Mouse (Mus musculus) heart, postnatal 25 days (tissue): Measurements from ENCODE around the gene Gm4969. TPM values are rescaled to one million over a fixed set of nuclear protein-coding genes. Genes with fewer than 3 reads are reported as not detected.

Experiments used
- DNase-seq: peaks from one replicate; pipeline ENCODE4 v3.0.0; 2022; ENCODE audit warnings: low spot score
- intact Hi-C: fragments of 180-260 bp; cut with DNase I; formaldehyde crosslinking; loops from one replicate; pipeline ENCODE4 v1.15.1; 2025
- total RNA-seq, 2 experiments: library from RNA; stranded (reverse); gene quantifications; 2 replicates each; pipeline ENCODE4 v1.2.3; 2021

Gm4969 gene
- total RNA-seq, 2 experiments from 2014 or later: not detected

- intact Hi-C loops: no loop called here
- DNase-seq: no peak
Measured at GRCm38 (mm10) chr7:19146793-19147192, 28.6 kb upstream of the Gm4969 start.

DNA sequence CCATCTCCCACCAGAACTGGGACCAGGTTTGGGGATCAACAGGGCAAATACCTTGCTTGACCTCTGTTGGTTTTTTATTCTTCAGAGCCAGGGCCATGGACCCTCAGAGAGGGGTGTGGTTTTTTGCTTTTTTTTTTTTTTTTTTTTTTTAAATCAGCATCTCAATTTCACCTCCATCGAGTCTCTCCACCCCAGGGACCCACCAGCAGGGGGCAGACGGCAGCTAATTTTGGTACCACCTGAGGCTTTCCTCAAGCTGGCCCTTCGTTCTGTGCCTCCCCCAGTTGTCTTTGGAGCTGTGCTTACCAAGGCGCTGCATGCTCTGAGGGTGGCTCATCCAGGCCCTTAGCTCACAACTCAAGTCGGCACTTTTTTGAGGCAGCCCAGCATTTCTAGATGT is 19.2 kb upstream of the Gm4969 start:
- DNase-seq: no peak
- intact Hi-C loops: no loop called here

DNA sequence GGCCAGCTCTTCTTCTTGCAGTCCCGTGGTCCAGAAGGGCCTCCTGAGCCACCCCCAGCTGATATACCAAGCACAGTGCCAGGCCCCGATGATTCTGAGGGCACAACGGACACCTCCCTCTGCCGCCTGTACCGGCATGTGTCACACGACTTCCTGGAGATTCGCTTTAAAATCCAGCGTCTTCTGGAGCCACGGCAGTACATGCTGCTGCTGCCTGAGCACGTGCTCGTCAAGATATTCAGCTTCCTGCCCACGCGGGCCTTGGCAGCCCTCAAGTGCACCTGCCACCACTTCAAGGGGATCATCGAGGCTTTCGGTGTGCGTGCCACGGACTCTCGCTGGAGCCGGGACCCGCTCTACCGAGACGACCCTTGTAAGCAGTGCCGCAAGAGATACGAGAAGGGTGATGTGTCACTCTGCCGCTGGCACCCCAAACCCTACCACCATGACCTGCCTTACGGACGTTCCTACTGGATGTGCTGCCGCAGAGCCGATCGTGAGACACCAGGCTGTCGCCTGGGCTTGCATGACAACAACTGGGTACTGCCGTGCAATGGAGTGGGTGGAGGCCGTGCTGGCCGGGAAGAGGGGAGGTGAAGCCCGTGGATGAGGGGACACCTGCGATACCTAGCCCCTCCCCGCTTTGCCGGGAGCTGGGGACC is 18.6 kb upstream of the Gm4969 start:
- DNase-seq: no peak
- intact Hi-C loops: no loop called here

DNA sequence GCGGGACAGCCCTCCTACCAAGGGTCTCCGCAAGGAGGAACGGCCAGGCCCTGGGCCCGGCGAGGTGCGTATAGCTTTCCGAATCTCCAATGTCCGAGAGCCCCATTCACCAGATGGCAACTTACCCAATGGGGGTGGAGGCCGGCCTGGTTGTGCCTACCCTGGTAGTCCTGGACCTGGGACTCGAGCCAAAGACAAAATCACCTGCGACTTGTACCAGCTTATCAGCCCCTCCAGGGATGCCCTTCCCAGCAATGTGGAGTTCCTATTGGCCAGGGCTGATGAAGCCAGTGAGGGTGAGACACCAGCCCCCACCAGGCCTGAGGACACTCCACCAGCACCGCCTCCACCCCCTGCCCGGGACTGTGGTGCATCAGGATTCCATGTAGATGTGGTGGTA is 18.0 kb upstream of the Gm4969 start:
- intact Hi-C loops: no loop called here
- no peak for DNase-seq

GRCm38 (mm10) chr7:19131324-19131848 is 13.2 kb upstream of the Gm4969 start:
- peak; percentile 97 for DNase-seq
- intact Hi-C loops: no loop called here

GRCm38 (mm10) chr7:19130657-19131056 is 12.5 kb upstream of the Gm4969 start:
- DNase-seq: no peak
- intact Hi-C loops: no loop called here

DNA sequence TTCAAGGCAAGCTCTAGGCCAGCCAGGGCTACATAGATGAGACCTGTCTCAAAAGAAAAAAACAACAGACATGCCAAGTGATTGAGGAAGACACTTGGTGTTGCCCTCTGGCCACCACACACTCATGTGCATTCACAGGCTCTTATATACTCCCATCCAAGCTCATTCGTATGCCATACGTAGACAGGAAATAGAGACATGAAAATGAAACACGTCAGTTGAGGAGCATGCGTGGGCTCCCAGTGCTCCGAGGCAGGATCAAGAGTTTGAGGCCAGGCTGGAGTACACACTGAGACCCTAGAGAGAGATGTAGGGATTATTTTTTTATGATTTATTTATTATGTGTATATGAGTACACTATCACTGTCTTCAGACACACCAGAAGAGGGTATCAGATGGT is 11.2 kb upstream of the Gm4969 start:
- DNase-seq: no peak
- intact Hi-C loops: no loop called here

- intact Hi-C loops: no loop called here
- no peak for DNase-seq
Measured at GRCm38 (mm10) chr7:19127744-19128143, 9.6 kb upstream of the Gm4969 start.

- no peak for DNase-seq
- intact Hi-C loops: no loop called here
Measured at GRCm38 (mm10) chr7:19124713-19125112, 6.5 kb upstream of the Gm4969 start.

DNA sequence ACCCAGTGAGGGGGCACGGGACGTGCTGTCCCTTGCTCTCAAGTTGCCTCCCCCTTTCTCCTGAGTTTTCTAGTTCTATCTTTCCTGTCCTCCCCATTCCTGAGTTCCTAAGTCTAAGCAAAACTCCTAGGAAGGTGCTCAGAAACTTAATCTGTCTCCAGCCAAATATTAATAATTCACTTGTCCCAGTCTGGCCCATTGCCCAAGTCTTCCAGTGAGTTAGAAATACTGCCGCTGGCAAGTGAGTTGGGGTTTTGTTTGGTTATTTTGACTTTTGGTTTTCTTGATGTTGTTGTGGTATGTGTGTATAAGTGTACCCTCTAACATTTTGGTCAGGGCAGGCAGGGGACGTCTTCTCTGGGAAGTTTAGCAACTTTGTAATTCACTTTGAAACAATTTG is 3.5 kb upstream of the Gm4969 start:
- no peak for DNase-seq
- intact Hi-C loops: loop anchor here (2.0 kb wide), 1 partner anchor 101 kb away; no protein-coding TSS in a partner anchor

GRCm38 (mm10) chr7:19119631-19120429 is 1.7 kb upstream of the Gm4969 start, which contains the start of gene Fbxo46:
Gene Fbxo46, plus strand, starts transcription at chr7:19119859.
- peak; percentile 92 for DNase-seq
- intact Hi-C loops: loop anchor here (2.0 kb wide), 2 partner anchors 49 to 99 kb away; no protein-coding TSS in a partner anchor

DNA sequence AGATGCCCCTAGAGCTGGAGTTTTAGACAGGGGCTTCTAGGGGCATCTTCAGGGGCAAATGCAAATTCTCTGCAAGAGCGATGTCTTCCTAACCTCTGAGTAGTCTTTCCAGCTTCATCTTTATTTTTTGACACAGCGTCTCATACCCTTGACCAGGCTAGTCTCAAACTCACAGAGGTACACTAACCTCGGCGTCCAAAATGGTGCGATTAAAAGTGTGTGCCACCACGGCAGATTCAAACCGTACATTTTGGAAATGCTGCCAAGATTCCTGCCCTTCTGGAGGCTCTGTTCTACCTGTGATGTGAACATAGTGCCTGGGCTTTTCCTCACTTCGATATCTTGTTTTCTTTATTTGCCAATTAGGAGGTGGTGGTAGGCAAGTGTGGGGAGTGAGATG is 915 bp upstream of the Gm4969 start:
- intact Hi-C loops: loop anchor here (2.0 kb wide), 1 partner anchor 48 kb away; no protein-coding TSS in a partner anchor
- no peak for DNase-seq

GRCm38 (mm10) chr7:19109565-19109964 is 8.6 kb downstream of the Gm4969 start:
- DNase-seq: no peak
- intact Hi-C loops: no loop called here

DNA sequence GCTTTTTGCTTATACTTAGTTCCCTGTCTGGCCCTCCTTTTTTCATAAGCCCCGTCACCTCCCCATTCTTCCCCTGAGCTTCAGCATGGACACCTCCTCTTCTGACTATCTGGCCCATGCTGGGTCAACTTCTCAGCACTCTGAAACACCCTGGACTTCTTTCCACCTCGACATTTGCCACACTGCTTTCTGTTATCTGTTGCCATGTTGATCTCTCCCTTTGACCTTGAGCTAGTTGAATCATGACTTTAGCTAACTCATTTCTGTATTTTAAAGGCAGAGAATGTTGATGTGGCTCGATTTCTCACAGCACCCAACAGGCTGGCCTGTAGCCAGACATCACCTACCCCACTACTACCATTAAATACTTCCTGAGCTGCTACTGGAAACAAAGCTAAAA is 10.7 kb downstream of the Gm4969 start:
- intact Hi-C loops: no loop called here
- DNase-seq: no peak

DNA sequence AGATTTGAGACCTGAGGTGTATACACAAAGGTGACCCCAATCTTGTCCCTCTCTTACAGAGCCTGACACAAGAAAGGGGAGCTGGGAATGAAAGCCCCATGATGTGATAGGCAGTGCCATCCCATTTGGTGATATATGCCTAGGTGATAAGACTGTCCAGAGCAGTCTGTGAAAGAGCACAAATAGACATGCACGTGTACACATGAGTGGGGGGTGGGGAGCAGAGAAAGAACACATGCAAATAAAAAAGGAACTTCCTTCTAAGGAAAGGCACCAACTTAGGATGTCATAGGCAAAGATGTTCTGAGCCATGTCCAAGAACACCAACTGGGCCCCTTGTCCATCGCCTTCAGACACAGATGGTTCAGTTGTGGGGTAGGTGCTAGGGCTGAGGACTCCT is 13.7 kb downstream of the Gm4969 start:
- intact Hi-C loops: no loop called here
- DNase-seq: no peak

- no peak for DNase-seq
- intact Hi-C loops: no loop called here
Measured at GRCm38 (mm10) chr7:19103741-19104140, 14.4 kb downstream of the Gm4969 start.

DNA sequence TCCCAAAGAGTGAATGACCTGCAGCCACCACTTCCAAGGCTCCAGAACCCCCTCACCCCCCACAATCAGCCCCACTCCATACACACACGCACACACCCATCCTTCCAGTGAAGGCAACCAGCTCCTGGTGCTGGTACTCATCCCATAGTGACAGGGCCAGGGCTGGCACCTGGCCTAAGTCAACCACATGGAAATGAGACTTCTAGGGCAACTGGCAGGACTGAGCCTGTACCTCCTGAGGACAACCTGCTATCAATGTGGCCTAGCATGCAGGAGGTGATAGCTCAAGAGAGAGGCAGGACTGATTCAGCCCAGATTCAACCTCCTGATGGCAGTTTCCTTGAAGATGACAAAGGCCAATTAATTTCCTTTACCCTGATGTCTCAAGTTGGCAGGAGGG is 17.9 kb downstream of the Gm4969 start:
- intact Hi-C loops: no loop called here
- no peak for DNase-seq

DNA sequence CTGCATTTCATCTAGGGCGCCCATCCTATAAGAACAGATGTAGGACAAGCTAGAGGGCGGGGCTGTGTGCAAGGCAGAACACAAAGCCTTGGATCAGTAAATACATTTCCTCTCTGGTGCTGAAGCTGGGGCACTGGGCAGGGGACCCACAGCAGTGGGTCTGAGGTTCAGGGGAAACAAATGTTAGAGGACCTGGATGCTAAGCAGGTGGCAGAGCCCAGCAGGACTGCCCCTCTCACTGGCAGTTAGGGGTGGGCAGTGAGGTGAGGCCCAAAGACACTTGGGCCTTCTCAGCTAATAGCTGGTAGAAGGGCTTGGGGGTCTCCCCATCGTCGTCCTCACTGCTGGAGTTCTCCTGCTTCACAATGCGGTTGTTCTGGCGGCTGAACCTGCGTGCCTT is 19.4 kb downstream of the Gm4969 start:
- DNase-seq: no peak
- intact Hi-C loops: no loop called here

DNA sequence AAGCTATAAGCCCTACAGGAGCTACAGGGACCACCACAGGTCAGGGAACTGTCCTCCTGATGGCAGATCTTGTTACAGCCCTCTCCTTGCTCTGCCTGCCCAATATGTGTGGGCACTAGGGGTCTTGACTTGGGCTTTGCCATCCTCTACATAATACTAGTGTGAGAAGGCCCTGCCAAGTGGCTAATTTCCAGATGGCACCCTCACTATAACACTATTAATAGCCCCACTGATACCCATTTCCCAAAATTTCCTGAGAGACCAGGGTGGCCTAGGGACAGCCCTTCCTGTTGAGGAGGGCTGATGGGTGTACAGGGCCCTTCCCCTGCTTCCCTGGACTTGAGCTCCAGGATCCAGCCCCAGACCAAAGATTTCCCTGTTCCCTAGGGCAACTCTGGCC is 20.3 kb downstream of the Gm4969 start:
- intact Hi-C loops: no loop called here
- no peak for DNase-seq

GRCm38 (mm10) chr7:19097217-19097616 is 21.0 kb downstream of the Gm4969 start:
- DNase-seq: no peak
- intact Hi-C loops: no loop called here

GRCm38 (mm10) chr7:19096421-19096976 is 21.7 kb downstream of the Gm4969 start:
- no peak for DNase-seq
- intact Hi-C loops: no loop called here
